Mouse (Mus musculus): ENCODE results near the gene Lrrc4.
A peak's percentile ranks its signal among the peaks of the same experiment; 100 is the strongest.

Gene Lrrc4

DNA sequence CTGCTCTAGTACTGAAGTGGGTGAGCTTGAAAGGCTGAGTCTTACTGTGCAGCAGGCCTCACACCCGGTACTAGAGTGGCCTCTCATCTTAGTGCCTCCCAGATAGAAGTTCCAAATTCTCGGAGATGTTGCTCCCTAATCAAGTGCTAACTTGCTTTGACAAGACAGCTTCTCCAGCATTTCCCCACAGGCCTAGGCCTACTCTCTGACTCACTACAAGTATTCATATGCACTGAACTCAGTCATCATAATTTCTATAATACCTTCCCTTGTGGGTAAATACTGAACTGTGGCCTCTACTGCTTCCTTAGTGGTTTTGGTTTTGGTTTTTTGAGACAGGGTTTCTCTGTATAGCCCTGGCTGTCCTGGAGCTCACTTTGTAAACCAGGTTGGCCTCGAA lies 8.2 kb downstream of the Lrrc4 start:
- no peak for DNase-seq

DNA sequence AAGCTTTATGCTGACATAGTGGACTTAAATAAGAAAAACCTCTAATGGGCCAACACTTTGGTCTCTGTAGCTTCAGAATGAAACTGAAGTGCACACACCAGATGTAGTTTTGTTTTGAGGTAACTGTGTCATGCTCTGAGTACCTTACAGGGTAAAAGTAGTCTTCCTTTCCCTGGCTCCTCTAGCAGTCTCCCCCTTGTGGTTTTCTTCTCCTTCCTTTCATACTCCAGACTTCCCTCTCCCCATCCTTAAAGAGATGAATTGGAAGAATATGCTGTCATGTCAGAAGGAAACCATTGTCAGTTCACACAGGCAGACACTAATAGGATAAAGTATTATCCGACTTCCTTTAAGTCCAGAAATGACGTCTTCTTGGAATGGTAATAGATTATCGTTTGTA lies 9.3 kb downstream of the Lrrc4 start:
- DNase-seq = no peak

DNA sequence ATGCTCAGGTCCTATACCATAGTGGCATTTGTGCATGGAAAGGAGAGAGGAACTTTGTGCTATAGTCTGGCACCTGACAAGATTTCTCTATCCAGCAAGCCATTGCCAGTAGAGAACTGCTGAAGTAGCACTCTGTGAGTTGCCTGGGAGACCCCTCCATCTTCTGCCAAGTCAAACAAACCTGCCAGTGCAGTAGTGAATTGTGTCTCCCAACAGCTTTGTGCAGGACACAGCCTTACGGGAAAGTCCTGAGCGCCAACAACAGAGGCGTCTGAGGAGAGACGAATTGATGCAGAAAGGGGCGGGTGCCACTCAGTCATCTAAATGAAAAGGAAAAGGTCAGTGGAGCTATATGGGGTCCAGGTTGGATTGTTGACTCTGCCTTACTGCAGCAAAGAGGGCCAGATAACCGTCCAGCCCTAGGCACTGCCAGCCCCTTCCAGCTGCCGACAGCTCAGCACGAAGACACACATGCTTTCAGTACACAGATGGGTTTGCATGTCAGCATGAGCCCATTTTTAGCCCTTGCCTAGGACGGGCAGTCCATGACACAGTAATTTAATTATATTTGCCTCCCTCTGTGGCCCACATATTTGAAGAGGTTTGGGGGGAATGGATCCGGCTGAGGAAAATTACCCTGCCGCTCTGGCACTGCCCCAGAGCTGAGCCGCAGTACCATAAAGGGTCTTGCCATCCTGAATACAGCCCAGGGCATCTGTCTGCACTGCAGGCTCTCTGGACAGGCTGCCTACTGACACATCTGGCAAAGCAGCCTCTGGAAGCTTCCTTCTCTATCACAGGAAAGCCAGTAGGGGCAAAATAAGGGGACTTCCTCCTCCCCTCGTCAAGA lies 11.8 kb downstream of the Lrrc4 start:
- no peak for DNase-seq

DNA sequence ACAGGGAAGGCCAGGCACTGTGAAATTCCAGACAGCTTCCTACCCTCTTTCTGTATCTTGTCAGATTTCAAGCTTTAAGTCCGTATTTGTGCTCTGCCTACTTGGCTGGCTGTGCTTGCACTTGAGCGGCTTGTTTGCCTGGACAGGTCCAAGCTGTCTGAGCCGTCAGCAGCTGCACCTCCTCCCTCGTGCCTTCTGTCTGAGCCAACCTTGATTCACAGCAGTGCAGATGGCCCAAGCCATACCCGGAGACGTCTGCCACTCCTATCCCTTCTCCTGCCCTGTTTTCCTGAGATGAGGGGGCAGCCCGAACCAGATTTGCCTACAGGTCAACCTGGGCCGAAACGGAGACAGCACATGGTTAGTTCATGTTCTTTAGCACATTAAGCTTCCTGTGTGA lies 14.5 kb downstream of the Lrrc4 start:
- DNase-seq = peak; percentile 76 to 79

DNA sequence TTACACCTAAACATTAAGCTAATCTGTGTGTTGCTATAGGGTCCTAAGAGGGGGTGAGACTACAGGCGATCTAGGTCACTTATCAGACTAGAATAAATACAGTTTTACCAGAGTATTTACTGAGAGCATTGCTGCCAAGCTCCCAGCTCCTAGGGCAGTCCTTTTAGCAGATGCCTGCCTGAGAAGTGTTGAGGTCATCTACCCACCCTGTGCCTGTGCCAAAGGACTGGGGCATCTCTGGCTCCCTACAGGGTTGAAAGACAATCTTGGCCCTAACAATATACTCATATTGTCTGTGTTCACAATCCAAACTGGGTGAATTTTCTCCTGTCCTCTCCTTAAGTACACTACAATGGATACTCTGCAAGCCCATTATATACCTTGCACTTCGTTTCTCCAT lies 16.7 kb downstream of the Lrrc4 start:
- peak in 1 of 2 experiments; percentile 51 for DNase-seq

DNA sequence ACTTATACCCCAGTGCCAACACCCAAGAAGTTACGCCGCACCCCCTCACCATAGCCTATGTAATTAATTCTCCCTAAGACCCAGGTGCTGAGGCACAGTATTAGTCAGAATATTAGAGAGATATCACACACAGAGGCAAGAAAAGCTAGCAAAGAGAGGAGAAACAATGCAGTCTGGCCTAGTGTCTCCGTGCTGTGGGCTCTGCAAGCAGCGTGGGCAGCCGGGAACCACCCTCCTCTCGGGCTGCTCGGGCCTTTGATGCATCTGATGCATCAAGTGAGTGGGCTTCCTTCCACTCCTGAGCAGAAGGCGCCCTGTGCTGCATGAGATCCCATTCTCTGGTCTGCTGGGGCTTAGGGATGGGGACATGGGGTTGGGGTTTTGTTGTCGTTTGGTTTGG lies 18.5 kb downstream of the Lrrc4 start:
- DNase-seq = no peak

DNA sequence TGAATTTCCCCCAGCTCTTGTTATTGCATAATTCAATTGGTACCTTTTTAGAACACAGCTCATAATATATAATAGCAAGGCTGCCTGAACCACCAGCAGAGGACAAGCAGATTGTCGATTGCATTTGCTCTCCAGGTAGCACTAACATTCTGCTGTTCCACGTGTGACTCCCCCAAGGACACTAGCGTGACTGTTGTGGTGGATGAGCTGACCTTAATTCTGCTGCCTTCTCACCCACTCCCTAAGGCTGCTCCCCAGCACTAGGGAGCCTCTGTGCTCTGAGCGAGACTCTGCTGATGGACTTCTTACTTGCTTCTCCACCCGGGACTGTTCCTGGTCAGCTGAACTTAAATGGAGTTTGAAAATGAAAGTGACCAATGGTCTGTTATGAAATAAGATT lies 26.8 kb downstream of the Lrrc4 start:
- no peak for DNase-seq

DNA sequence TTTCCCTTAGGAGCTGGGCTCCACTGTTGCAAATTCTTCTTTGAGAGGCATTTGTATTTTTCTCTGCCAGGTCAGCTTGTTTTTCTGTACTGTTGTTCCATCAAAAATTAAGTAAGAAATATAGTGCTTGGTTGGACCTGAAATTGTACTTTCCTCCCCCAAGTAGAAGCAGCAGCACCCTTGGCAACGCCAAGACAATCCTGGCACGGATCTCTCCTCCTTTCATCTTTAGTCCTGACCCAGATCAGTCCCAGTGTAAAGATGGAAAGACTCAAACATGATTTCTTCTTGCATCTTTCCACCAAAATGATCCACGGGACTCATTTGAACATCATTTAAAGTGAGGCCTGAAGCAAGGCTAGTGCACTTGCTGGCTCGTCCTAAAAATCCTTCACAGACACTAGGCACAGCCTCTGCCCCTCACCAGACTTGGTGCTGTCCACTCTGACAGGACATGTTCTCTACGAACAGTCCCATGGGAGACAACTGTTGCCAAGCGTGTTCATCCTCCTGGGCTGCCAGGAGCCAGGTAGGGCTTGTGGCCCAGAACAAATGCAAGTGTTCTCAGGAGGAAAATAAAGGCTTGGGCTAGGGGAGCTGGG lies 27.8 kb downstream of the Lrrc4 start:
- peak; percentile 74 to 77 for DNase-seq

DNA sequence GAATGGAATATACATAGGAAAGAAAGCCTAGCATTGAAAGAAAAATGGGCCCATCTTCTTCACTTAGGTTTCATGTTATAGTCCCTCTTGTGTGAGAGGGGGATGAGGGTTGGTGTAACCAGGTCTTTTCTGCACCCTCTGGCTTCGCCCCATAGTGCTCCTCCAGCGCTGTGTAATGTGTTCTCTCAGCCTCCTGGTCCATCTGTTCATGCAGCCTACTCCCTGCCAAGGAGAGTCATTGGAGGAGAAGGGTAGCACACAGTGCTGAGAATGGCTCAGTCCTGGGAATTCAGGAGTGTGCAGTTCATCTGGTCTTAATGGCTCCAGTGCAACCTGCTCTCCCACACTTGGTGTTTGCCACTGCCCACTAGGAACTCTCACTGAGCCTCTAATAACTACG lies 30.6 kb downstream of the Lrrc4 start:
- DNase-seq = peak; percentile 71 to 85

DNA sequence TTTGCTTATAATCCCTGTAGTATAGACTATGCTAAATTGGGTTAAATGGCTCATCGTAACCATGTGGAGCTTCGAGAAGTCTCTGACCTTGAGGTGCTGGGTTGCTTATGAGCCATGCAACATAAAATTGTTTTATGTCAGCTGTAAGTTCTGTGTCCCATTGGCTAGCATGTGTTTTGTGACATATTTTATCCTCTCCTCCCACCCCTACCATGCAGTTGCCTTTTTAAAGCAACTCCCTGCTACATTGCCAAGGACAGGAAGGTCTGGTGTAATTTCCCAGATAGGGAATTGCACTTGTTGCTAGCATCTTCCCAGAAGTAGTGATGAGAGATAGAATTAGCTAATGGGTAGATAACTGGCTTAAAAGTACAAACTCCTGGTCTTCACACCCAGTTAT lies 31.7 kb downstream of the Lrrc4 start:
- DNase-seq = no peak

DNA sequence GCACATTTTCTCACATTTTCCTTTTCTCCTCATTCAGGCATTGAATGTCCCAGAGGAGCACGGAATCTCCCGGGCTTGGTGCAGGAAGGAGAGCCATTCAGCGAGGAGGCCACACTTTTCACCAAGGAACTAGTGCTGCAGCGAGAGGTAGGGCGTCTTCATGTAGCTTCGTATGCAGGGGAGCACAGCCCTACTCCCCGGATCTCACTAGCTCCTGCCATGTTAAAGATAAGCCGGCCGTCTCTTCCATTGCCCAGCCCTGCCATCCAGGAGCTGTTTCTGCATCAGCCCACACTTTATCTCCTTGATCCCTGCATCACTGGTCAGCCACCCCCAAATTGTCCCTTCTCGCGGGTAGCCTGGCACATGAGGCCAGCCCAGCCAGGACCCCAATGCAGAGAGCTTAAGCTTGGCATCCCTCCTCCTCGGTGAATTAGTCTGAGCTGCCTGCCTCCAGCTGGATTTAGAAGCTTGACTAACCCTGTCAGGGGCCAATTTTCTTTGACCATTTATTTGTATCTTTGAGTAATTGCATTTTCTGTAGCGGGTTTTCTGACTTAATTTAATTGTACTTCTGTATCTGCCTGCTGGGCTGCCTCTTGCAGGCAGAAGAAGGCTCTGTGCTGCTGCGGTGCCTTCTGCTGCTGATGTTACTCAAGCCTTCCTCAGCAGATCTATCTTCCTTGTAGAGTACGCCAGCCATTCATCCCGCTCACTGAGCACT lies 35.6 kb downstream of the Lrrc4 start:
- DNase-seq = no peak

DNA sequence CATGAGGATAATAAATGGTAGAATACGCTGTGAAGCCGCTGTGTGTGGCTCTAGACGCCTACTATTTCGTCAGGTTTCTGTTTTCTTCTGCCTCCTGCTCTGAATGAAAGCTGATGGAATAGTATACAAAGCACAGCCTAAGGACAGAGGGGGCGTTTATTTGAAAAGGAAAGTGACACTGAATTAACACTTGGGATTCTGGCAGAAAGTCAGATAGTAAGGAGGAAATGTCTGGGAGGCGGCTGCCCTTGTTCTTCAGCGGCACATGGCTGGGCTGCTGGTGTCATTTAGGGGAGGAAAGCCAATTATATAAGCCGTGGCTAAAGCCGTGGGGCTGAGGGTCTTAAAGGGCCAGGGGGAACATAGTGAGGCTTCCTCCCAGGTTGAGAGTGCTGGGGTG lies 36.2 kb downstream of the Lrrc4 start:
- DNase-seq = no peak

DNA sequence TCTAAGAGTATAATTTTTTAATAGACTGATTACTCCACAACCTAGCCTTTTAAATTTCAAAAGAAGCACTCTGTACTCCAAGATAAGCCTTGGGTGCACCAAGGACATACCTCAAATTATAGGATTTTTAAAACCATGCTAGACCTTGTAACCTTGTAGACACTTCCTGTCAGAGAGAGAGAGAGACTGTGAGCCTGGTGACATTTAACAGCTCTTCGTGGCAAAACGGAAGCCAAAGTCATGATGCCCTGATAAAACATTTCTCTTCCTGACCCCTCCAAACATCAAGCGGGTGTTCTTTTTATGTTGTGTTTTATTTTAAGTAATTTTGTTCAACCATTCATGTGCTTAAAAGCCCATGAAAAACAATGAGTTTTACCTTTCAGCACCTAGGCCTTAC lies 39.7 kb downstream of the Lrrc4 start:
- DNase-seq = no peak

DNA sequence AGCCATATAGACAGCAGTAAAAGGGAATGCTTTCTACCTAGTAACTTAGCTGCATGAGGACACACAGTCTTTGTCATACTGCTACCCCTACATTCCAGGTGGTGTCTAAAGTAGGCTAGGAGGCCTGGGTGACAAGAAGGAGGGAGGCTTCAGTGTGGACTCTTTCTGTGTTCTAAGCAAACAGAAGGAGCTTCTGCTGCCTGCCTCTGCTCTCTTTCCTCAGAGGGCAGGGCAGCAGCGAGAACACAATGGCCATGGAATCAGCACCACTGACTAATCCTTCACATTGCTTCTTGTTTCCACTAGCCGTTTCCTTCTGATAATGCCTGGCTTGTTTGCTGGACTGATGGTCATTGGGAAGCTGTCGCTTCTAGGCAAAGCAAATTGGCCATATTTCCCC lies 40.4 kb downstream of the Lrrc4 start:
- no peak for DNase-seq

DNA sequence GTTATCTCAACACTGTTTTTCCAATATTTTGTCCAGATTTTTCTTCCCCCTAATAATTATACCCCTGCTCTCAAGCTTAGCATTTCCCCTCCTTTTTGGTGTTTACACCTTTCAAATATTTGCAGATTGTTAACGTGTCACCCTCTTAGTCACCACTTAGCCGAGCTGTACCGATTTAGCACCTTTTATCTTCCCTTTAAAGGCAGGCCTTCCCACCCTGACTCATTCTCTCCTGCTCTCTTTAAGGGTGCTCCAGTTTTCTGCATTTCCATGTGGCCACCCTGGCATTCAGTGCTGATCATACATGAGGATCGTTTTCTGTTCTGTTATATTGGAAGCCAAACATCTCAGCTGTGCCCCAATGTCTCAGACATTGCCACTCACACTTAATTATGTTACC lies 41.9 kb downstream of the Lrrc4 start:
- DNase-seq = no peak

DNA sequence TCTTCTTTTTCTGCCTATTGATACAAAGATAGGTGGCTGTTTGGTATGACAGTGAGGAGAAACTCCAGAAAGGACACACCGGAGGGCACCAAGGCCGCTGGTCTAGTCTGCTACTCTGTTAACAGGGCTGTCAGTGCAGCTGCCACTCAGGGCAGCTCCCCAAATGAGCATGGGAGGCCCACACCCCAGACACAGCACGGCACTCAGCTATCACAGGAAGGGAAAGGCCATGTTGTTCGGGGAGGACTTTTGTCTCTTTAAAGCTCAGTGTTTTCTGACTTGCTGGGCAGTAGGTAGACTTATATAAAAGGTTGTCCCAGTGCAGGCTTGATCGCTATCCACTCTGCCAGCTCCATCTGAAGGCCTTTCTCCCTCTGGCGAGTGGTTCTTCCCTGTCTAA lies 44.4 kb downstream of the Lrrc4 start:
- peak in 1 of 2 experiments; percentile 42 for DNase-seq

DNA sequence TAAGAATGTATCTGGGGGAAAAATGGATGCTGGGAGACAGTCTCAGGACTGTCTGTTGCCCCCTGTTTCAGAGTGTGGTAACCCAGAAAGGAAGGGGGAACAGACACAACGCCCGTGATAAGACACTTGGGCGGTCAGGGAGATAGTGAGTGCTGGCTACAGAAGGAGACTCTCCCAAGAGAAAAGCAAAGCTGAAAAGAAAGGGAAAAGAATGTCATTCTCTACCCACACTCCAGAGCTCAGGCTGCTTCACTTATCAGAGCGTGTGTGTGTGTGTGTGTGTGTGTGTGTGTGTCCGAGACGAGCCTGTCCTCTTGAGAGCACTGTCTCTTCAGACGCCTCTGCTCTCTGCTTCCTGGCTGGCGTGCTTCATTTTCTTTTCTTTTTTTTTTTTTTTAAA lies 45.8 kb downstream of the Lrrc4 start:
- no peak for DNase-seq

DNA sequence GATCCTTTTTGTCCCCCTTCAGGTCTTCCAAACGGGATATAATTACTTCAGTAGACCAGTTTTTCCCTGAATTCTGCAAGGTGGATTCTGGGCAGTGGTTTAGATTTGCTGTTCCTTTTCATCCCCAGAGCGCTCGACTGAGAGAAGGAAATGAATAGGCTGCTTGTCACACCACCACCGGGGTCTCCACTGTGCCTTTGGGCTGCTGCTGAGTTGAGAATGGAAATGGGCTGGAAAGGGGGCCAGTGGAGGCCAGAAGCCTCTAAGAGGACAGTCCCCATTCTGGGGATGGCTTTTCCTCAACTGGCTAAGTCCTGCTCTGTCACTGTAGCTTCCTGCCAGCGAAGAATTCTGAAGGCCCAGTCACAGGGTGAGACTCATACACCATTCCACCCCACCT lies 47.6 kb downstream of the Lrrc4 start:
- no peak for DNase-seq

DNA sequence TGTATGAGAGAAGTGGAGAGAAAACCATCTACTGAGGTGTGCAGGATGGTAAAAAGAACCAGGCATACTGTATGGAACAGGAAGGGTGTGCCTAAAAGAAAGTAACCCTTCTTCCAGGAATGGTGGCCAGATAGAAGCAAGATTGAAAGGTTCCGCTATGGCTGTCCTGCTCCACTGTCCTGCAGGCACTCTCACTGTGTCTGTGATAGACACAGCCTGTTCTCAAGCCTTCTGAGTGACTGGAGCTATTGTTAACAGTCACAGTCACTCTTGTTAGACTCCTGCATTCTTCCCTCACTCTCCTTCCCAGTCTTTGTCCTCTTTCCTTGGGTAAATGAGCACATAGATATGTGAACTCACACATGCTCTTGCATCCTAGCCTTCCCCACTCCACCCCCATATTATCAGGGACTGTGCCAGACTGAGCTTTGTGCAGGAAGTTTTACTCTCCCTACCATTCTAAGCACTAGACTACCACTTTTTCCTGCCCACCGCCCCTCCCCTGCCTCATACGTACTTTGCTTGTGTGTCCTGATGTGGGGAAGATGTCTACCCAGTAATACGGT lies 48.4 kb downstream of the Lrrc4 start:
- no peak for DNase-seq

DNA sequence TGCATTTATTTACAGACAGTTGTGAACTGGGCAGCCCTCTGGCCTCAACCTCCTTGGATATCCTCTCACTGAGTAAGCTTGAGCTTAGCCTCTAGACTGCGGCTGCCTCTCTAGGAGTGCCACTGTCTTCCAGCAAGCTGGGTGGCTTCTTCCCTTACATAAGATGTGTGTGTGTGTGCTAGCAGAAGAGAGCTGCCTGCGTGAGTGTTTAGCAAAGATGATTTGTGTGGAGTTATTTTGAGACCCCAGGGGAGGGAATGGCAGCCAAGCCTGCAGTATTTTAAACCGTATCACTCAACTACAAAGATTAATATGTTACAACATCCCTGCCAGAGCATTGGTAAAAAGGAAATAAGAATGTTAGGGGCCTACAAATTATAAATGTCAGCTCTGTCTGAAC lies 49.9 kb downstream of the Lrrc4 start:
- no peak for DNase-seq

DNA sequence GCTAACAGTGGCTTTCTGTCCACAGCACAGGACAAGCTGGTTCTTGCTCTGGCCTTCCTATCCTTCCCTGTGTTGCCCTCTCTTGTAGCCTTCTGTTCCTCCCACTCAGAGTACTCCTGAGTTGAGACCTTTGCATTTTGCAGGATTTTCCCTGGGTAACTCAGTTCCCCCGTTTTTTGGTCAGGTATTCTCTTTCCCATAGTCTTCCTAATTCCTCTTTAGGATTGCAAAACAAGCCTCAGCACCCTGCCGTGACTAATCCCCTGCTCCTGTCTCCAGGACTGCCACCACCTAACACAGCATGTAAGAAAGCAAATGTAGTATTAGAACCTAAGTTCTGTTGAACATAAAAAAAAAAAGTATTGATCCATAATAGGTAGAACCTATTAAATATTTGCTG lies 60.2 kb downstream of the Lrrc4 start:
- no peak for DNase-seq

DNA sequence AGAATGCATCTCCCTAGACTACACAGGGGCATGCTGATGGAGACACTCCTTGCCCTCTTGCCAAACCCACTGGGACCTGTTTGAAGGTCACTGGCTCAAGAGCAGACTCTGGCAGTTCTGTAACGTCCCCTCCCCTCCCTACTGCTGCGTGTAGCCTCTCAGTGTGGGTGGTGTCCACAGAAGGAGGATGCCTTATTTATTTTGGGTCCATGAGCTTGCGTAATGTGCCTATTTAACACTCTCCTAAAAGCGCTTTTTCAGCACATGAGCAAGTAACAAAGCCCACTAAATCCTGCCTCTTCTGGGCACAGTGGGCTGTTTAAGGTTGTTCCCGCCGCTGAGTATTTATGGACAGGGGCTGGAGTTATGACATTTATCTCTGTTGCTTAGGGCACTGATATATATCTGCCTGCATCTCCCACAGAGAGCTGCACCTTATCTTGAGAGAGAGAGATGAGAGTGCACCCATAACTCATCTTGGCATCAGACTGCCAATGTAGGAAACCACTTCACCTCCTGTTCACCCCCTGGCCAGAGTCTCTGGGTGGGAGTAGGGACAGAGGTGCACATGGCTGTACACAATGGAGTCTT lies 63.6 kb downstream of the Lrrc4 start:
- no peak for DNase-seq

DNA sequence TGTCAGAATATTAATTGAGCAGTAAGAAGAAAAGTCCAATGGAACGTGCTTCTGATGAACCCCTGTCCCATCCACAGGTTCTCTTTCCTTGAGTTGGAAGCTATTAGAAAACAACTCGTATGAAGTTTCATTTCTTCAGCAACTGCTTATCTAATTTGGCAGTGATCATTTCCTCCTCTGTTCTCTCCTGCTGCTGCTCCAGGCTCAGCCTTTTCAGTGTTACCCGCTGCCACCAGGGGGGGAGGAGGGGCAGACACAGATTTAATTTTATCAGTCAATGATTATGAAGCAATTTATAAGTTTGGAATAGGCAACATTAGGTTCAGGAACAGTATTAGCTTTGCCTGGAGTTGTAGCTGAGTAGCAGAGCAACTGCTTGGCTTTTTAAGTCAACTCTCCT lies 64.9 kb downstream of the Lrrc4 start:
- no peak for DNase-seq
